Mouse (Mus musculus): Measurements from ENCODE around the gene Klk1b9. TPM values are rescaled to one million over a fixed set of nuclear protein-coding genes. Genes with fewer than 3 reads are reported as not detected.

Gene Klk1b9
- total RNA-seq, 2 experiments from 2014 or later: not detected

Other genes with a start within 250 kb of the Klk1b9 start
- gene Klk12, start 207.2 kb upstream of the Klk1b9 start, total RNA-seq (2021): not detected
- not detected for gene Klk11, start 201.5 kb upstream of the Klk1b9 start, total RNA-seq (2021)
- not detected for gene Klk10, start 195.0 kb upstream of the Klk1b9 start, total RNA-seq (2021)
- gene Klk9, start 184.2 kb upstream of the Klk1b9 start, total RNA-seq (2021): not detected
- gene Klk8, start 178.5 kb upstream of the Klk1b9 start, total RNA-seq (2021): 1 to 10 TPM; 1.3 to 3.6 TPM
- not detected for gene Klk7, start 164.8 kb upstream of the Klk1b9 start, total RNA-seq (2021)
- 1 to 10 TPM; 1.0 to 1.8 TPM for gene Klk6, start 151.6 kb upstream of the Klk1b9 start, total RNA-seq (2021)
- not detected for gene Klk5, start 134.1 kb upstream of the Klk1b9 start, total RNA-seq (2021)
- not detected for gene Klk4, start 94.9 kb upstream of the Klk1b9 start, total RNA-seq (2021)
- not detected for gene Klk15, start 42.3 kb upstream of the Klk1b9 start, total RNA-seq (2021)
- gene Klk1b8, start 25.4 kb upstream of the Klk1b9 start, total RNA-seq (2021): not detected
- gene Klk1b1, start 9.3 kb upstream of the Klk1b9 start, total RNA-seq (2021): not detected
- not detected for gene Klk1b11, start 19.8 kb downstream of the Klk1b9 start, total RNA-seq (2021)
- not detected for gene Klk1b26, start 36.1 kb downstream of the Klk1b9 start, total RNA-seq (2021)
- gene Klk1b27, start 76.2 kb downstream of the Klk1b9 start, total RNA-seq (2021): not detected
- not detected for gene Klk1b21, start 126.3 kb downstream of the Klk1b9 start, total RNA-seq (2021)
- gene Klk1b22, start 136.6 kb downstream of the Klk1b9 start, total RNA-seq (2021): not detected
- not detected for gene Klk1b16, start 160.7 kb downstream of the Klk1b9 start, total RNA-seq (2021)
- not detected for gene Klk1b24, start 212.2 kb downstream of the Klk1b9 start, total RNA-seq (2021)
- gene Klk1b3, start 222.1 kb downstream of the Klk1b9 start, total RNA-seq (2021): not detected
- gene Klk1b4, start 231.4 kb downstream of the Klk1b9 start, total RNA-seq (2021): not detected
- gene Klk1b5, start 239.9 kb downstream of the Klk1b9 start, total RNA-seq (2021): not detected
- not detected for gene Klk1, start 249.3 kb downstream of the Klk1b9 start, total RNA-seq (2021)